Mouse (Mus musculus) WW6 (cell line): ENCODE results near the gene Slc13a3.

ENCODE experiments used
- DNase-seq: peaks from one replicate; pipeline ENCODE4 v3.0.0-alpha.2; 2013; ENCODE audit warnings: low read depth, low spot score

Slc13a3 gene

DNA sequence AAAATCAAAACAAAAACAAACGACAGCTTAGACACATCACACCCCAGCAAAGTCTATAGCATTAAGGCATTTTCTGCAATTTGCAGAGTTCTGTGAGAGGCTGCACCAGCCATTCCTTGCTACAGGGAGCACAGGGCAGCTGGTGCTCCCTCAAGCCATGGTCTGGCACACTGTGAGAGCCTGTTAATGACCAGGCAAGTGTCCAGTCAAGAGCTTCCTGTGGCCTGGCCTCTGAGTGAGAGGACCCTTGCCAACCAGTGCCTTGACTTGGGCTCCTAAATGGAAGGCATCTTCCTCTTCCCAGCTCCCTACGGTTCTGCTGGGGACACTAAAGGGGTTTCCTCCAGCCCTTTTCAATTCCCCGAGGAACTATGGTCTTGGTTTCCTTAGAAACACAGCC is 59.1 kb downstream of the Slc13a3 start:
- DNase-seq = no peak

- DNase-seq = no peak
These were observed 65.2 kb downstream of the Slc13a3 start for GRCm38 (mm10) chr2:165407700-165408301.

DNA sequence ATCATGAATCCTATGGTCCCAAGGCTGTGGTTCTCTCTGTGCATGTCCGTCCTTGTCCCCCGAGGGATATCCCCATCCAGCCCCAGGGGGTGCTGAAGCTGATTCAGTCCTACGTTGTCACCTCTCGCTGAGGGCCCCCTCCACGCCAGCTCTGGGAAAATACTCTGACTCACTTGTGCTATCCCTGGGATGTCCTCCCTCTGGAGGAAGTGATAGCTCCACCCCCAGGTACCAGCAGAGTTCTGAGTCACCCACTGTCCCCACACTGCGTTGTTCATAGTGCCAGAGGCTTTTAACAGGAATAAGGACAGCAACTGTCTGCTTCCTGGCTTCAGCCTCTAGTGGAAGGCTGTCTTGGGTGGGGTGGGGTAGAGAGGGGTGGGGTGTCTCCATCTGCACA is 67.7 kb downstream of the Slc13a3 start:
- DNase-seq = no peak

GRCm38 (mm10) chr2:165404951-165405350 is 68.1 kb downstream of the Slc13a3 start:
- no peak for DNase-seq

DNA sequence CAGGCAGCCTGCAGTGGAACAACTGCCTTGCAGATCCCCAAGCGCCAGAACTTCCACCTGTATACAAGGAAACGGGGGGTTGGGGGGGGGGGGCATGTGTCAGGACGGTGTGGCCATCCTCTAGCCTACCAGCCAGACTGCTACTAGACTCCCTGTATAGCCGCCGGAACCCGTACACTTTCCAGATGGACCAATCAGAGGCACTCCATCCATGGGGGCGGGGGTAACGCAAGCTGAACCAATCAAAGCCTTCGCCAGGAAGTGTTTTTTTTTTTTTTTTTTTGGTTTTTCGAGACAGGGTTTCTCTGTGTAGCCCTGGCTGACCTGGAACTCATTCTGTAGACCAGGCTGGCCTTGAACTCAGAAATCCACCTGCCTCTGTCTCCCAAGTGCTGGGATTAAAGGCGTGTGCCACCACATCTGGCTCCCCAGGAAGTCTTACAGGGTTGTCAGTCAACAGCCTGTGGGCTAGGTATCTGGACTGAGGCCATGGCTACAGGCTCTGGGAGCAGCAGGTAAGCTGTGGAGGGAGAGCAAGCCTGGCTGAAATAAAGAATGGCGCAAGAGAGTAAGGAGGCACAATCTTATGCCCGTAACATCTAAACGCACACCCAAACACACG is 74.8 kb downstream of the Slc13a3 start:
- no peak for DNase-seq

- no peak for DNase-seq
These were observed 75.4 kb downstream of the Slc13a3 start for GRCm38 (mm10) chr2:165397502-165398163.

DNA sequence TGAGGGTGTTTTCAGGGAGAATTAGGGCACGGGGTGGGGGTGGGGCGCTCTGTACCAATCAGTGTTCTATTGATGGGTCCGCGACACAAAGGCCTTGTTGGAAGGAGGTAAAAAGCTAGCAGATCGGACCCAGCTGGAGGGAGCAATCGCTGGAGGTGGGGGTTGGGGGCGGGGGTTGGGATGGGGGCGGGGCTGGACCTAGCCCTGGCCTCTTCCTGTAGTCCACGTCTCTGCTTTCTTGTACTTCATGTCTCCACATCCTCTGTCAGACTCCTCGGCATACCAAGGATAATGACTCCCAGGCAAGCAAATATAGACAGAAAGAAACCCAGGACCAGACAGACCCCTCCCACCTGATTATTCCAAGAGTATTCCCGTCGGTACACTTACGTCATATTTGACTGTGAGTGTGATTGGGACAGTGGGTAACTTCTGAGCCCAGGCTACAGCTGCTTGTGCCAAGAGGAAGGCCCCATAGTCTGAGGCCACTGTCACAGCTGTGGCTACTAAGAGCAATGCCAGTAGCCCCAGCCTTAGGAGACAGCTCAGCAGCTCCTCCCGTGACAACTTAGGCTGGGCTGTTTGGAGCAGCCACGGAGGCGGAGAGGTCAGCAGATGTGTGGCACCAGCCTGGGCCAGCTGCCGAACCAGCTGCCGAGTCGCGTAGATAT is 76.1 kb downstream of the Slc13a3 start:
- no peak for DNase-seq

DNA sequence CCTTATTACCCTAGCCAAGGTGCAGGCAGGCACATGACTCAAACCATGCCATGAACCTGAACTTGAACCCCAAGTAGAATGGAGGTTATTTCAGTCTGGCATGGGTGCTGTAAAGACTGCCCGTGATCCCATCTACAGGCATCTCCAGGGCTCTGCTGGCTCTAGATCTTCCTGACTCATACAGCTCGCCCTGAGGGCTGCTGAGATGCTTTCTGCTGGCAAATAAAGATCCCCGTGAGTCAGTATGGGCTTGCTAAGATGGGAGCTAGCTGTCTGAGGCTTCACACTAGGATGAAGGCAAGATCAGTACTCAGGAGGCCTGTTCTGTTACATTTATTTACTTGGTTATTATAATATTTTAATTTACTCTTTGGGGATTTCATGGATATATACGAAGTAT is 80.9 kb downstream of the Slc13a3 start:
- no peak for DNase-seq

DNA sequence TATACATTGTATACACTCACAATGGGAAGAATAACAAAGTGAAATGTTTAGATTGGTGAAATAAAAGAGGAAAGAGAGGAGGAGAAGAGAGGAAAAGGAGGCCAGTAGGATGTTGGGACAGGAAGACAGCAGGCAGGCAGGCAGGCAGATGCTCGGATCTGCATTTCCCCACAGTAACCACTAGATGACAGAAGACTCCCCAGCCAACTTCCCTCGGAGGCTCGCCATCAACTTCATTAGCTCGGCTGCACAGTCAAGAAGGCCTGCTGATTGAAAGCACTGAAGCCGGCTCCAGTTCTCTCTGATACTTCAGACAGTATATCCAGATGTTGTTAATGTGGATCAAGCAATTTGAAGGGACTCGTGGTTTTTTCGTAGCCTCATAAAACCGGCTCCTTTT is 81.5 kb downstream of the Slc13a3 start:
- no peak for DNase-seq

DNA sequence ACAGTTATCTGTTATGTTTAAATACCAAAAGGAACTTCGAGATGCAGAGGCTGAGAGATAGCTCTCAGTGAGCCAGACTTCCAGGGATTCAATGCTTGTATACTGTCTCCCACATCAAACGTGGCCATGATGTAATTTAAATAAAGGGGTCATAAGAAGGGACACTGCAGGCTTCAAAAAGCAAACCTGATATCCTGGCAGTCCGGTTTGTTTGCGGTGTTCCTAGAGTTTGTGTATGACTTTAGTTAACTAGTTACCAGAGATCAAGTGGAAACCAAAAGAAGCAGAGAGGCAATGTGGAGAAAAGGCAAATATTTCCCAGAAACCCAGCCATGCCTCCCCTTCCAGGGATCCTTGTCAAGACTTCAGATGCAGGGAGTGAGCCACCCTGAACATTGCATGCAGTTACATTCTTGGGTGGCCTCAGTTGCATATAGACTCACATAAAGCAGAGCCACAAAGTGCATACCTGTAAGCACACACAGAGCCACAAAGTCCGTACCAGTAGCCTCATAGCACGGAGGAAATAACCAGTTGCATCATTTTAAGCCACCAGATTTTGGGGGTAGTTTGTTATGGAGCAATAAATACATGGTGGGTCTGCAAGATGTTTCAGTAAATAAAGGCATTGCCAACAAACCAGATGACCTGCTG is 83.6 kb downstream of the Slc13a3 start:
- DNase-seq = no peak

GRCm38 (mm10) chr2:165387844-165388495 is 85.1 kb downstream of the Slc13a3 start, which contains the start of gene Zfp334:
Gene Zfp334, minus strand, starts transcription at chr2:165388259.
- peak; percentile 65 for DNase-seq

DNA sequence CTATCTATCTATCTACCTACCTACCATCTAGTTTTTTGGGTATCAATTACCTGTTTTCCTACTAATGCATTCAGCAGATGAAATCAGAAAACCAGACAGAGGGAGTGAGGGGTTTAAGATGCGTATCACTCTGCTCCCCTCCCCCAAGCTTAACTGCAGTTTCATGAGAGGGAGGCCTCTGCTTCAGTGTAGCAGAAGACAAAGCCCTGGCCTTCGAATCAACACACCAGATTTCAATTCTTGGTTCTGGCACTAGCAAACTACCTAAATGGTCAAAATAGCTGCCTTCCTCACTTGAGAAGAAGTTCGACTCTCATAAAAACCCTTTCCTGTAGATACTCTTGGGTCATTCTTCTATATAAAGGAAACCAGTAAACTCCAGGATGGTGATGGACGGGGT is 85.7 kb downstream of the Slc13a3 start:
- no peak for DNase-seq

GRCm38 (mm10) chr2:165380050-165380449 is 93.0 kb downstream of the Slc13a3 start:
- DNase-seq = no peak

- no peak for DNase-seq
These were observed 97.0 kb downstream of the Slc13a3 start for GRCm38 (mm10) chr2:165376001-165376400.

GRCm38 (mm10) chr2:165375478-165375877 is 97.6 kb downstream of the Slc13a3 start:
- DNase-seq = no peak

DNA sequence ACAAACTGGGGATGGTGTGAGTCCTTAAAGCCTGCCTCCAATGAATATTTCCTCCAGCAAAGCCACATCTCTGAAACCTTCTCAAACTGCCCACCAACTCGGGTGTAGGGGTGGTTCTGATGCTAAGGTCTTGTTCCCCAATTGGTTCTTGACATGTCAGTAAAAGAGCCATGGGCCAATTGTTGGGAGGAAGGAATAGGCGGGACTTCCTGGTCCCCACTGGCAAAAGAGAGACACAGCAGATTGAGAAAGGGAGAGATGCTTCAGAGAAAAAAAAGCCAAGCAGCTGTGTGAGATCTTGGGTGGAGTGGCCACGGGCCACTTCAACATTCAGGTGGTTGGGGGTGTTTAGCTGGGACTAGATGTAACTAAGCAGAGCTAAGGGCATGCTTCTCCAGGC is 102.0 kb downstream of the Slc13a3 start:
- DNase-seq = no peak

GRCm38 (mm10) chr2:165370348-165370747 is 102.7 kb downstream of the Slc13a3 start:
- DNase-seq = no peak

GRCm38 (mm10) chr2:165368496-165368895 is 104.5 kb downstream of the Slc13a3 start, which contains the start of gene Zfp663:
Gene Zfp663, minus strand, starts transcription at chr2:165368729.
- DNase-seq = no peak

- DNase-seq = no peak
These were observed 105.1 kb downstream of the Slc13a3 start for GRCm38 (mm10) chr2:165367868-165368439.

DNA sequence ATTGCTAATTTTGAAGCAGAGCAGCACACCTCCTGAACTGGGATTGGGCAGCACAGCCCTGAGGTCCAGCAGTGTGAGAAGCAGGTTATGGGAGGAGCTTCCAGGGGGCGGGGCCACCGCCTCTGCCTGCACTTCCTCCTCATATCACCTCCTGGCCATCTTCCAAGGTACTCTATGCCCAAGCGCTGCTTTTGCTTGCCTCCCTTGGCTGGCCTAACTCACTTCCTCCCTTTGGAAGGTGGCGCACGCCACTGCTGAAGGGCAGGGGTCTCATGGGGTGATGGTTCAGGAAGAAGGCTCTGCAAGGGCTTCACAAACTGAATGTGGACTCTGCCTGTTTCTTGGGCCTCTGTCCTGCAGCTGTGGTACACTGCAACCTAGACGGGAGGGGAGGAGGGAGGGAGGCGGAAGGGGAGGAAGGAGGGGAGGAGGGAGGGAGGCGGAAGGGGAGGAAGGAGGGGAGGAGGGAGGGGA is 105.9 kb downstream of the Slc13a3 start:
- no peak for DNase-seq
